ENCODE assay signal across 7 mouse cellular contexts in genomic region chr2:92185062-92185765, GRCm38 (mm10).
DNase-seq lines count a peak whose midpoint lies in the region; ATAC-seq lines count a peak whose summit lies in the region.

No protein-coding gene starts in this region.

- peak; percentile 62 for DNase-seq in ZHBTc4 (ENCODE audit: low read depth, low spot score)
- DNase-seq in cerebellum, postnatal 14 days = peak; percentile 59
- peak; percentile 35 for DNase-seq in gastrocnemius, postnatal 14 days
- DNase-seq in induced T-regulatory cell, adult 2 months (ENCODE audit: low read depth) = peak; percentile 69
- DNase-seq in midbrain, embryonic 14.5 days = peak; percentile 81
- peak; percentile 45 to 58 for DNase-seq in spleen, postnatal 10 days (ENCODE audit: low spot score in 2 of 2)

- H3K27me3 ChIP-seq in limb, embryonic 12.5 days = no peaks in the 10 kb centered on the region
- no peaks in the 10 kb centered on the region for H3K27me3 ChIP-seq in midbrain, embryonic 14.5 days (ENCODE audit: control insufficient read depth, insufficient read depth, low read length)

- H3K4me3 ChIP-seq in limb, embryonic 12.5 days (replicated peaks) = peak overlapping the region; percentile 73
- peak overlapping the region; percentile 72 for H3K4me3 ChIP-seq in midbrain, embryonic 14.5 days (replicated peaks; ENCODE audit: low read depth, low read length)

- H3K9ac ChIP-seq in limb, embryonic 12.5 days (replicated peaks) = peak overlapping the region; percentile 90
- H3K9ac ChIP-seq in midbrain, embryonic 14.5 days (replicated peaks; ENCODE audit: low read length) = peak overlapping the region; percentile 81

- H3K27ac ChIP-seq in limb, embryonic 12.5 days = peak overlapping the region; percentile 100
- H3K27ac ChIP-seq in midbrain, embryonic 14.5 days (replicated peaks; ENCODE audit: low read depth, low read length) = peak overlapping the region; percentile 100

- peaks cover 34% of the 10 kb centered on the region for H3K4me1 ChIP-seq in limb, embryonic 12.5 days (replicated peaks)
- peaks cover 44% of the 10 kb centered on the region for H3K4me1 ChIP-seq in midbrain, embryonic 14.5 days (ENCODE audit: control insufficient read depth, insufficient read depth, low read length)

- H3K9me3 ChIP-seq in limb, embryonic 12.5 days = no peaks in the 10 kb centered on the region
- H3K9me3 ChIP-seq in midbrain, embryonic 14.5 days (ENCODE audit: control insufficient read depth, low read length) = no peaks in the 10 kb centered on the region

- WGBS in limb, embryonic 12.5 days = under 1% methylated on average over 37 of the region's 47 CpGs
- under 1% methylated on average over 45 of the region's 47 CpGs for WGBS in midbrain, embryonic 14.5 days

- 0 out of 2 replicates have a peak, but pooled peaks have one; percentile 11 for ATAC-seq in limb, embryonic 12.5 days (ENCODE audit: insufficient number of reproducible peaks, insufficient read depth, low FRiP score, low TSS enrichment, low read depth)
- peak; percentile 28 for ATAC-seq in midbrain, embryonic 14.5 days (ENCODE audit: low FRiP score, low TSS enrichment)

- peak overlapping the region; percentile 81 for H3K4me2 ChIP-seq in limb, embryonic 12.5 days
- H3K4me2 ChIP-seq in midbrain, embryonic 14.5 days (ENCODE audit: low read length) = peak overlapping the region; percentile 88

- intact Hi-C loops in gastrocnemius, postnatal 14 days (cut with DNase I; ENCODE audit: low total_unique reads) = no loop called here

- H3K36me3 ChIP-seq in limb, embryonic 12.5 days = no peaks in the 10 kb centered on the region
- H3K36me3 ChIP-seq in midbrain, embryonic 14.5 days (ENCODE audit: control insufficient read depth, insufficient read depth, low read length) = no peaks in the 10 kb centered on the region

Comparison
In these comparisons a context has a peak if more than half of its experiments do, and no peak if none do; other contexts are left out.
1. Peak in every context shown above with its lines: DNase-seq, ATAC-seq, H3K4me3 ChIP-seq and H3K27ac ChIP-seq.